Mouse (Mus musculus): ENCODE results near the gene Rad51.
A peak's percentile ranks its signal among the peaks of the same experiment; 100 is the strongest.

Rad51 gene

GRCm38 (mm10) chr2:119112438-119113112 is at the start of gene Rad51:
TSS of gene Rad51 (plus strand) at chr2:119112793.
- peak; percentile 85 for DNase-seq (ENCODE audit: low spot score)

- DNase-seq (ENCODE audit: low spot score): no peak
Observed at GRCm38 (mm10) chr2:119072397-119072796, 40.2 kb upstream of the Rad51 start.

- no peak for DNase-seq (ENCODE audit: low spot score)
Observed at GRCm38 (mm10) chr2:119086156-119086555, 26.4 kb upstream of the Rad51 start.

GRCm38 (mm10) chr2:119101552-119101951 is 11.0 kb upstream of the Rad51 start:
- peak; percentile 16 for DNase-seq (ENCODE audit: low spot score)

- no peak for DNase-seq (ENCODE audit: low spot score)
Observed at GRCm38 (mm10) chr2:119106583-119106982, 6.0 kb upstream of the Rad51 start.

- DNase-seq (ENCODE audit: low spot score): no peak
Observed at GRCm38 (mm10) chr2:119108554-119108953, 4.0 kb upstream of the Rad51 start.

- DNase-seq (ENCODE audit: low spot score): no peak
Observed at GRCm38 (mm10) chr2:119111060-119111459, 1.5 kb upstream of the Rad51 start.

GRCm38 (mm10) chr2:119113121-119113925 is 730 bp downstream of the Rad51 start:
- DNase-seq (ENCODE audit: low spot score): no peak

GRCm38 (mm10) chr2:119136346-119136898 is 23.8 kb downstream of the Rad51 start:
- no peak for DNase-seq (ENCODE audit: low spot score)

GRCm38 (mm10) chr2:119145199-119145598 is 32.6 kb downstream of the Rad51 start:
- peak; percentile 9 for DNase-seq (ENCODE audit: low spot score)

- no peak for DNase-seq (ENCODE audit: low spot score)
Observed at GRCm38 (mm10) chr2:119146435-119146834, 33.8 kb downstream of the Rad51 start.

GRCm38 (mm10) chr2:119147160-119147678 is 34.6 kb downstream of the Rad51 start:
- peak; percentile 49 for DNase-seq (ENCODE audit: low spot score)

GRCm38 (mm10) chr2:119147775-119148174 is 35.2 kb downstream of the Rad51 start:
- DNase-seq (ENCODE audit: low spot score): no peak

GRCm38 (mm10) chr2:119152255-119152654 is 39.7 kb downstream of the Rad51 start:
- DNase-seq (ENCODE audit: low spot score): peak; percentile 53

GRCm38 (mm10) chr2:119154683-119155082 is 42.1 kb downstream of the Rad51 start:
- no peak for DNase-seq (ENCODE audit: low spot score)

- DNase-seq (ENCODE audit: low spot score): peak; percentile 14
Observed at GRCm38 (mm10) chr2:119155388-119155787, 42.8 kb downstream of the Rad51 start.

GRCm38 (mm10) chr2:119156081-119156680 is 43.6 kb downstream of the Rad51 start:
- DNase-seq (ENCODE audit: low spot score): peak; percentile 44

GRCm38 (mm10) chr2:119156681-119157572 is 44.3 kb downstream of the Rad51 start, which contains the start of gene Rmdn3:
TSS of gene Rmdn3 (minus strand) at chr2:119157034.
- DNase-seq (ENCODE audit: low spot score): peak; percentile 97

- no peak for DNase-seq (ENCODE audit: low spot score)
Observed at GRCm38 (mm10) chr2:119157836-119158235, 45.2 kb downstream of the Rad51 start.

- peak; percentile 19 for DNase-seq (ENCODE audit: low spot score)
Observed at GRCm38 (mm10) chr2:119161247-119161646, 48.7 kb downstream of the Rad51 start.

GRCm38 (mm10) chr2:119163135-119163534 is 50.5 kb downstream of the Rad51 start:
- peak; percentile 69 for DNase-seq (ENCODE audit: low spot score)
